Mouse (Mus musculus): ENCODE results near the gene Cables2. TPM values are rescaled to one million over a fixed set of nuclear protein-coding genes. Genes with fewer than 3 reads are reported as not detected.
A peak's percentile ranks its signal among the peaks of the same experiment; 100 is the strongest.

Gene Cables2
- total RNA-seq, 2 experiments from 2014 or later, result 30.5 to 33.7 TPM

DNA sequence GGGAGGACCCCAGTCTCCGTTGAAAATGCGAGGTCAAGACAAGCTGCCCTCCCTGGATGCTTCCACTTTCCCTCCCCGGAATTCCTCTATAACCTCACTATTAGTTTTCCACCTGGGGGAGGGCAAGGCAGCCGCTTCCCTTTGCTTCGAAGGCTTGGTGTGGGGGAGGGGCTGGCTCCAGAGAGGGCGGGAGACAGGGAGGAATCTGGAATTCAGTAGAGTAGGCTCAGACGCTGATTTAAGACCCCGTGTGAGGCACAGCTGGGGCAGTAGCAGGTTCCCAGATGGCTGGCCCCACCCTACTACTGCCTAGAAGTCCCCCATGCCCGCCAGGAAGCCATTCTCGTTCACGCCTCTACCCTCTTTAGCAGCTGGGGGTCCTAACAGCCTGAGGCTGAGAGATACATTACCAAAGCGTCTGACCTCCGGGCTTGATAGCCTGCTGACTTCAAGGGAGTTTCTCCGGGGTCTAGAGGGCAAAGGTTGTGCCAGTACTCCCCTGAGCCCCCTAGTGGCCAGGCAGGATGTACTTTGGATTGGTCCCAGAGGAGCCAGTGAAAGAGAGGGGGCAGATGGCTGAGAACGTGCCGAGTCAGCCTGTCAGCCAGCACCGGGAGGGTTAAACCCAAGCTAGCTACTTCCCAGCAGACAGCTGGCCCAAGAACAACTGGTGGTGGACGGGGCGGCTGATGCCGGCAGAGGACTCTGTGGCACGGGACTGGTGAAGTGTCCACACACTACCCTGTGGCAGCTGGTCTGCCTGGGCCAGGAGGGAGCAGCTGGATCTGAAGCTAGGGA is 45.8 kb downstream of the Cables2 start:
- DNase-seq (ENCODE audit: low spot score in 2 of 2), result peak in 1 of 2 experiments; percentile 28

- peak in 1 of 2 experiments; percentile 17 for DNase-seq (ENCODE audit: low spot score in 2 of 2)
Measured at GRCm38 (mm10) chr2:180225762-180226378, 47.4 kb downstream of the Cables2 start, which contains the start of gene Lama5. Lama5 (minus strand) TSS chr2:180225859.

DNA sequence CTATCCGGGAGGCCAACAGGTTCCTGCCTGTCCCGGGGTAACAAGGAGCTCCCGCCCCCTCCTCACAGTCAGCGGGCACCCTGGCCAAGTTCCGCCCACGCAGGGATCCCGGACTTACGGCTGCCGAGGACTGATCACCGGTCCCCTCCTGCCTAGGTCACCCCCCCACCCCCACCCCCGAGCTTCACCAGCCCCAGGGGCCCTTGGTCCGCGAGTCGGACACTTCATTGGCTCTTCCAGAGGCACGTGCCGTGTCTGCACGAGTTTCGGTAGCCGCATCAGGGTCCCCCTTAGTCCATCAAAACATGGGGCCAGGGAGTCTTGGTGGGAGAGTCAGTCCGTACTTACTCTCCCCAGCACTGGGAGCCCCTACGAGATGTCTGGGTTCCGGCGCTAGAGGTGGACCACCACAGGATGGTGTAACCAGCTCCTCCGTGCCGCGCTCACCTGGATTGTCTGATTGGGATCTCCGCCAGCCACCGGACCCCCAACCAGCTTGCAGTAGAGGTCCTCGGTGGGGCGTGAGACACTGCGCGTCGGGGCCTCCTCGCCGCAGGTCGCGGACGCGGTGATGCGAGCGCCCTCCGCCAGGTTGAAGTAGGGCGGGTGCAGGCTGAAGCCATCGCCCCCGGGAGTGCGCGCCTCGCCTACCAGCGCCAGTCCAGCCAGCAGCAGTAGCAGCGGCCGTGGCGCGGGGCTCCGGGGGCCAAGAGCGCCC is 48.1 kb downstream of the Cables2 start:
- DNase-seq (ENCODE audit: low spot score in 2 of 2), result no peak

DNA sequence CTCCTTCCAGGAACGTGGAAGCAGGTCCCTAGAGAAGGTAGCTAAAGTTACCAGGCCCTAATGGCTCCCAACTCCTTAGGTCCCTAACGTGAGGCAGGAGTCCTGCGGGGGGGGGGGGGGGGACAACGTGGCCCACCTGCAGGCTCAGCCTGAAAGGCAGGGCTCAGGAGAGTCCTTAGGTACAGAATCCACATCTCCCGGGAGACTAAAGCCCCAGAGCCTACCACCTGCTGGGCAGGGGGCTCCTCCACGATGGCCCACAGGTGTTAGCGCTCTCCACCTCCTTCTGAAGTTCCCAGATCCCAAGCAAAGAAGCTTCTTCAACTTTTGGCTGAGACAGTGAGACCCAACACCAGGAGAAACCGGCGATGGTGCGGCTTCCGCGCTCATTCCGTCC is 48.7 kb downstream of the Cables2 start:
- no peak for DNase-seq (ENCODE audit: low spot score in 2 of 2)

DNA sequence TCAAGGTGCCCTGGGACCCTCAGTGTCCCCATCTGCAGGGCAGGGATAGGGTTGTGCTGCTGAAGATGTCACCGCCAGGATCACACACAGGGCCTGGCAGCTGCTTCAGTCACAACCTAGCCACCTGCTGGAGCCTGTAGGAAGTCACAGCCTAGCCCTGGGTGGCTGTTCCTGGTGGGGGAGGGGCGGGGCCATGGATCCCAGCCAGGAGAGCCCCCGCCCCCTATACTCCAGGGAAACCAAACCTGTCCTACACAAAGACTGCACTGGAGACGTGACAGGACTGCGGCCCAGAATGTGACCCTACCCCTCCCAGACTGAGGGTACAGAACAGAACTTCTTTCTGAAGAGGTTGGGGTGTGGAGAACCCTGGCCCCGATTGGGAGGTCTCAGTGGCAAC is 51.0 kb downstream of the Cables2 start:
- DNase-seq (ENCODE audit: low spot score in 2 of 2), result no peak

- DNase-seq (ENCODE audit: low spot score in 2 of 2), result no peak
Measured at GRCm38 (mm10) chr2:180221051-180221450, 52.2 kb downstream of the Cables2 start.

DNA sequence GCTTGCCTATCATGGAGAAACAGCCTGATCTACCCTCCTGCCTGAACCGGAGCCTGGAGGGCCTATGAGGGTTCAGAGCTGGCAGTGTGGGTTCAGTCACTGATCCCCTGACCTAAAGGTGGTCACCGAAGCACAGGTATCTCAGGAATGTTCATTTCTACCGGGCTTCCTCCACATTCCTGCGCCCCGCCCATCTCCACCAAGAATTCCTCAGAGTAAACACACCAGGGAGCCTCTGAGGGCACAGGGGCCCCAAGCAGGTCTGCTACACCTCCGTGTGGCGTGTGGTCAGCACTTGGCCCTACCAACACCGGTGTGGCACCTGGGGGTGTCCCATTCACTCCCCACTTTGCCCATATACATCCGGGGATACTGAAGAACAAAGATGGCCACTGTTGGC is 53.1 kb downstream of the Cables2 start:
- DNase-seq (ENCODE audit: low spot score in 2 of 2), result no peak

DNA sequence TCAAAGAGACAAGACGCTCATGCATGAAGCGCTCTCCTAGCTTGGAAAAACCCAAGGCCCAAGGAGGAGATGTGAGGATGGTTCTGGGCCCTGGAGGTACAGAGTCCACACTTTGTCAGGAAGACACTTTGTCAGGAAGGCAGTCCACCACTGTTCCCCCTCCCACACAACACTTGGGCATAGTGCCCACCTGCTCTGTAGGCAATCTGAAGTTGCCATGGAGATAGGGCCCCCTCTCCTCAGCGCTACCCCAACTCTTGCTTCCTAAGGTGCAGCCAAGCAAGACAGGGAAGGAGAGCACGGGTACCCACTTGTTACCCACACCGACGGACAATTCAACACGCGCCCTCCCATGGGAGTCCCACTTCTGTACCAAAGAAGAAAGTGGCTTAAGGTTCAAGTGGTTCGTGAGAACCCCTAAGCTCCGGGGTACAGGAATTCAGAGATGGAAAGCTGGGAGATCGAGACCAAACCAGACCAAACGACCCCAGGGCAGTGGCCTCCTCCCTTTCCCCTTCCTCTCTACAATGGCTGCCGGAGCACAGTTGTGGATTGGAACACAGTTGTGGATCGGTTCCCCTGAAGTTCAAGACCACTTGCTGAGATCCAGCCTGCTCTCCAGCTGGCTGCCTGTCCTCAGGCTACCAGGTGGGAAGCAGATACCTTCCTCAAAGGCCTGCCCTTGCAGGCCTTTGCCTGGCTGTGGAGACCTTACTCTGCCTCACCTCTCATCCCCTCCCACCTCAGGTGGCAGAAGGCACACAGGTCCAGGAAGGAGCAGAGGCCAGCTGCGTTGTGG is 54.0 kb downstream of the Cables2 start:
- no peak for DNase-seq (ENCODE audit: low spot score in 2 of 2)

GRCm38 (mm10) chr2:180218677-180219076 is 54.6 kb downstream of the Cables2 start:
- no peak for DNase-seq (ENCODE audit: low spot score in 2 of 2)

DNA sequence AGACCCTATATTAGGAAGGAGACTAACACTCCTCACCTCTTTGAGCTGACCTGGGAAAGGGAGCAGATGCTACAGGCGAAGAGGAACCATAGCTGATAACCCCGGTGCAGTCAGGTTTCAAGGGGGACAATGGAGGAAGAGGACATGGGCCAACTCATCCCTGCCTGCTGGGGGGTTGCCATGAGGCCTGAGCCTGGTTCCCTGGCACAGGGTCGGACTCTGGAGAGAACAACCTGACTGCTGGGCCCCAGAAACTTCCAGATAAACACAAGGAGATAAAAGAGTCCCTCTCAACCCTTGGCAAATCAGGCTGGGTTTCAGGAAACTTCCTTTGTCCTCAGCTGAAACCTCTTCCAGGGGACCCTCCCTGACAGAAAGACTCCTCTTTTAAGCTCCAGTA is 55.1 kb downstream of the Cables2 start:
- DNase-seq (ENCODE audit: low spot score in 2 of 2), result no peak

GRCm38 (mm10) chr2:180217587-180217986 is 55.7 kb downstream of the Cables2 start:
- DNase-seq (ENCODE audit: low spot score in 2 of 2), result no peak

- DNase-seq (ENCODE audit: low spot score in 2 of 2), result no peak
Measured at GRCm38 (mm10) chr2:180216921-180217320, 56.4 kb downstream of the Cables2 start.

- no peak for DNase-seq (ENCODE audit: low spot score in 2 of 2)
Measured at GRCm38 (mm10) chr2:180215951-180216350, 57.3 kb downstream of the Cables2 start.

- DNase-seq (ENCODE audit: low spot score in 2 of 2), result no peak
Measured at GRCm38 (mm10) chr2:180215011-180215461, 58.3 kb downstream of the Cables2 start.

GRCm38 (mm10) chr2:180214352-180214978 is 58.8 kb downstream of the Cables2 start:
- DNase-seq (ENCODE audit: low spot score in 2 of 2), result no peak

- DNase-seq (ENCODE audit: low spot score in 2 of 2), result no peak
Measured at GRCm38 (mm10) chr2:180212255-180212654, 61.0 kb downstream of the Cables2 start.

DNA sequence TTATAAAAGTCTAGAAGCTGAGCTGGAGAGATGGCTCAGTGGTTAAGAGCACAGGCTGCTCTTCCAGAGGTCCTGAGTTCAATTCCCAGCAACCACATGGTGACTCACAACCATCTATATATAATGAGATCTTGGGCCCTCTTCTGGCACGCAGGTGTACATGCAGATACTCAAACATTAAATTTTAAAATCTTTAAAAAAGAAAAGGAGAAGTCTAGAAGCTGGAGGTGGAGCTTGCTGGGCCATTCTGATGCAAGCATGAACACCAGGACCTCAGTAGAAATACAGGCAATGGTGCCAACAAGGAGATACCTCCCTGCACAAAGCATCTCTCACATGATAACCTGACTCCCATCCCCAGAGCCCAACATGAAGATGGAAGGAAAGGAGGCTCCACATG is 64.3 kb downstream of the Cables2 start:
- no peak for DNase-seq (ENCODE audit: low spot score in 2 of 2)
